Mouse (Mus musculus) stomach, embryonic 14.5 days (tissue): ENCODE data around the gene Tmem220. TPM values are rescaled to one million over a fixed set of nuclear protein-coding genes. Genes with fewer than 3 reads are reported as not detected.

Source experiments
- ATAC-seq: fragments of 200-750 bp; cut with Nextera tagmentation; 2 replicates; pipeline ENCODE4 v1.8.0; 2017; ENCODE audit warnings: low read depth, moderate TSS enrichment; ENCODE audit not compliant: insufficient number of reproducible peaks, insufficient read depth, low FRiP score
- H3K27ac ChIP-seq: fragments of 300-500 bp; sonication (generic); 2 replicates; pipeline ENCODE4 v1.5.1; 2014; ENCODE audit warnings: mild to moderate bottlenecking, low read length, moderate library complexity, mixed read lengths
- H3K27me3 ChIP-seq: fragments of 300-500 bp; sonication (generic); 2 replicates; pipeline ENCODE4 v1.6.1; 2014; ENCODE audit warnings: low read length, control low read depth, mixed read lengths; ENCODE audit not compliant: control insufficient read depth, insufficient read depth
- H3K36me3 ChIP-seq: fragments of 300-500 bp; sonication (generic); 2 replicates; pipeline ENCODE4 v1.6.1; 2014; ENCODE audit warnings: mild to moderate bottlenecking, control low read depth, low read length, moderate library complexity, mixed read lengths; ENCODE audit not compliant: control insufficient read depth, insufficient read depth
- H3K4me1 ChIP-seq: fragments of 300-500 bp; sonication (generic); 2 replicates; pipeline ENCODE4 v1.6.1; 2014; ENCODE audit warnings: low read length, control low read depth, mixed read lengths; ENCODE audit not compliant: control insufficient read depth, insufficient read depth
- H3K4me2 ChIP-seq: fragments of 300-500 bp; sonication (generic); replicated peaks from 2 replicates; pipeline ENCODE4 v1.6.1; 2014; ENCODE audit warnings: low read depth, low read length, control low read depth
- H3K4me3 ChIP-seq: fragments of 300-500 bp; sonication (generic); 2 replicates; pipeline ENCODE4 v1.5.1; 2014; ENCODE audit warnings: low read depth, low read length, control low read depth
- H3K9ac ChIP-seq: fragments of 300-500 bp; sonication (generic); replicated peaks from 2 replicates; pipeline ENCODE4 v1.6.1; 2014; ENCODE audit warnings: low read depth, mild to moderate bottlenecking, control low read depth, low read length, moderate library complexity, mixed read lengths
- H3K9me3 ChIP-seq: fragments of 300-500 bp; sonication (generic); 2 replicates; pipeline ENCODE4 v1.6.1; 2016; ENCODE audit warnings: low read depth, low read length, control low read depth; ENCODE audit not compliant: control insufficient read depth
- WGBS: fragments of 180-500 bp; shearing (Covaris S2); extraction: QIAGEN DNeasy Blood & Tissue Kit; methylation state at CpG from one replicate; pipeline ENCODE4 v1.1.7; 2014; 5-methylcytosine and 5-hydroxymethylcytosine counted together
- polyA plus RNA-seq: library from polyadenylated mRNA; unstranded; fragments of >200 nt; fragmentation: Nextera tagmentation; extraction: Ambion mirVana; gene quantifications from 2 replicates; pipeline ENCODE4 v1.2.1, GENCODE M21; 2014

The Tmem220 gene
- 1.6 and 2.2 TPM in 2 replicates for polyA plus RNA-seq

- Histone ChIP-seq H3K27ac (no peak within 1 kb of the TSS), H3K27me3 (no peaks in the 10 kb centered on the region), H3K4me1 (no peaks in the 10 kb centered on the region), H3K9ac (peak within 1 kb of the TSS; percentile 31; the same call in 1 of the 2 replicates), H3K4me3 (peak within 1 kb of the TSS; percentile 38), H3K36me3 (no peaks in the 10 kb centered on the region), H3K4me2 (peak within 1 kb of the TSS; percentile 50), H3K9me3 (no peaks in the 10 kb centered on the region)
- WGBS: under 1% methylated on average over 33 of the region's 35 CpGs
- ATAC-seq: peak; percentile 95
Measured at GRCm38 (mm10) chr11:67024867-67025477, at the start of gene Tmem220. Tmem220 (plus strand) TSS chr11:67025154.

- H3K27me3 ChIP-seq: no peaks in the 10 kb centered on the region
- H3K9me3 ChIP-seq: no peaks in the 10 kb centered on the region; the same call in 1 of the 2 replicates
- H3K9ac ChIP-seq: no peak overlapping the region
- no peak overlapping the region for H3K4me3 ChIP-seq
- WGBS: 85% methylated on average over 7 of the region's 7 CpGs
- no peaks in the 10 kb centered on the region for H3K36me3 ChIP-seq
- peak; percentile 65; the same call in 1 of the 2 replicates for ATAC-seq
- H3K4me1 ChIP-seq: no peaks in the 10 kb centered on the region
- no peak overlapping the region for H3K4me2 ChIP-seq
- H3K27ac ChIP-seq: no peak overlapping the region
Measured at GRCm38 (mm10) chr11:66975606-66976330, 49.2 kb upstream of the Tmem220 start.

- WGBS: 71% methylated on average over 15 of the region's 15 CpGs
- no peaks in the 10 kb centered on the region for H3K27me3 ChIP-seq
- no peak overlapping the region for H3K4me3 ChIP-seq
- no peak for ATAC-seq
- H3K36me3 ChIP-seq: no peaks in the 10 kb centered on the region
- no peak overlapping the region for H3K27ac ChIP-seq
- no peak overlapping the region for H3K9ac ChIP-seq
- H3K4me1 ChIP-seq: peaks cover 18% of the 10 kb centered on the region
- H3K9me3 ChIP-seq: no peaks in the 10 kb centered on the region
- H3K4me2 ChIP-seq: no peak overlapping the region
Measured at GRCm38 (mm10) chr11:66981336-66982115, 43.4 kb upstream of the Tmem220 start.

- Histone ChIP-seq H3K36me3 (no peaks in the 10 kb centered on the region), H3K27me3 (no peaks in the 10 kb centered on the region), H3K27ac (peak overlapping the region; percentile 48; the same call in 1 of the 2 replicates), H3K4me3 (no peak overlapping the region), H3K9me3 (no peaks in the 10 kb centered on the region), H3K4me1 (peaks cover 18% of the 10 kb centered on the region), H3K9ac (no peak overlapping the region), H3K4me2 (no peak overlapping the region)
- 32% methylated on average over 6 of the region's 6 CpGs for WGBS
- 0 out of 2 replicates have a peak, but pooled peaks have one; percentile 44 for ATAC-seq
Measured at GRCm38 (mm10) chr11:66982794-66983193, 42.2 kb upstream of the Tmem220 start.

GRCm38 (mm10) chr11:66983422-66984164 lies 41.4 kb upstream of the Tmem220 start:
- Histone ChIP-seq H3K4me3 (no peak overlapping the region), H3K9ac (no peak overlapping the region), H3K27me3 (no peaks in the 10 kb centered on the region), H3K27ac (peak overlapping the region; percentile 78), H3K36me3 (no peaks in the 10 kb centered on the region), H3K4me1 (peaks cover 18% of the 10 kb centered on the region), H3K4me2 (no peak overlapping the region), H3K9me3 (no peaks in the 10 kb centered on the region)
- 36% methylated on average over 11 of the region's 11 CpGs for WGBS
- ATAC-seq: peak; percentile 40; the same call in 1 of the 2 replicates

GRCm38 (mm10) chr11:66984165-66985135 lies 40.5 kb upstream of the Tmem220 start:
- 3% methylated on average over 28 of the region's 28 CpGs for WGBS
- Histone ChIP-seq H3K36me3 (no peaks in the 10 kb centered on the region), H3K9ac (no peak overlapping the region), H3K4me1 (peaks cover 18% of the 10 kb centered on the region), H3K4me2 (peak overlapping the region; percentile 52), H3K9me3 (no peaks in the 10 kb centered on the region), H3K27ac (peak overlapping the region; percentile 78), H3K27me3 (no peaks in the 10 kb centered on the region), H3K4me3 (peak overlapping the region; percentile 32)
- ATAC-seq: peak; percentile 73

GRCm38 (mm10) chr11:66985136-66985702 lies 39.7 kb upstream of the Tmem220 start:
- H3K4me2 ChIP-seq: peak overlapping the region; percentile 52
- H3K4me3 ChIP-seq: peak overlapping the region; percentile 32
- no peak for ATAC-seq
- no peaks in the 10 kb centered on the region for H3K36me3 ChIP-seq
- H3K9ac ChIP-seq: no peak overlapping the region
- no peaks in the 10 kb centered on the region for H3K27me3 ChIP-seq
- H3K9me3 ChIP-seq: no peaks in the 10 kb centered on the region
- H3K27ac ChIP-seq: peak overlapping the region; percentile 78; the same call in 1 of the 2 replicates
- H3K4me1 ChIP-seq: peaks cover 18% of the 10 kb centered on the region
- WGBS: 32% methylated on average over 11 of the region's 11 CpGs
